Mouse (Mus musculus) hindbrain, embryonic 16.5 days (tissue): ENCODE measurements around the gene Stk32b. TPM values are rescaled to one million over a fixed set of nuclear protein-coding genes. Genes with fewer than 3 reads are reported as not detected.

ENCODE experiments used
- ATAC-seq: fragments of 200-750 bp; cut with Nextera tagmentation; 2 replicates; pipeline ENCODE4 v1.8.0; 2017; ENCODE audit warnings: moderate TSS enrichment, moderate library complexity
- H3K27ac ChIP-seq: fragments of 300-500 bp; sonication (generic); 2 replicates; pipeline ENCODE4 v1.5.1; 2014; ENCODE audit warnings: low read depth, mild to moderate bottlenecking, control low read depth, low read length, moderate library complexity
- H3K27me3 ChIP-seq: fragments of 300-500 bp; sonication (generic); replicated peaks from 2 replicates; pipeline ENCODE4 v1.6.1; 2014; ENCODE audit warnings: low read length; ENCODE audit not compliant: control insufficient read depth, insufficient read depth
- H3K36me3 ChIP-seq: fragments of 300-500 bp; sonication (generic); 2 replicates; pipeline ENCODE4 v1.6.1; 2014; ENCODE audit warnings: mild to moderate bottlenecking, low read length, moderate library complexity, mixed read lengths; ENCODE audit not compliant: control insufficient read depth, insufficient read depth
- H3K4me1 ChIP-seq: fragments of 300-500 bp; sonication (generic); 2 replicates; pipeline ENCODE4 v1.6.1; 2014; ENCODE audit warnings: low read depth, low read length; ENCODE audit not compliant: control insufficient read depth, insufficient read depth
- H3K4me2 ChIP-seq: fragments of 300-500 bp; sonication (generic); 2 replicates; pipeline ENCODE4 v1.6.1; 2014; ENCODE audit warnings: mild to moderate bottlenecking, low read length, control low read depth, moderate library complexity
- H3K4me3 ChIP-seq: fragments of 300-500 bp; sonication (generic); 2 replicates; pipeline ENCODE4 v1.5.1; 2014; ENCODE audit warnings: mild to moderate bottlenecking, low read length, control low read depth, moderate library complexity
- H3K9ac ChIP-seq: fragments of 300-500 bp; sonication (generic); 2 replicates; pipeline ENCODE4 v1.6.1; 2014; ENCODE audit warnings: low read depth, mild to moderate bottlenecking, control low read depth, low read length, moderate library complexity
- H3K9me3 ChIP-seq: fragments of 300-500 bp; sonication (generic); 2 replicates; pipeline ENCODE4 v1.6.1; 2014; ENCODE audit warnings: mild to moderate bottlenecking, low read length, moderate library complexity; ENCODE audit not compliant: control insufficient read depth
- WGBS: fragments of 180-500 bp; shearing (Covaris S2); extraction: QIAGEN DNeasy Blood & Tissue Kit; methylation state at CpG from one replicate; pipeline ENCODE4 v1.1.7; 2014; 5-methylcytosine and 5-hydroxymethylcytosine counted together
- polyA plus RNA-seq: library from polyadenylated mRNA; unstranded; fragments of >200 nt; fragmentation: Nextera tagmentation; extraction: Ambion mirVana; gene quantifications from 2 replicates; pipeline ENCODE4 v1.2.1, GENCODE M21; 2015

Stk32b gene
- polyA plus RNA-seq, 1 experiment from 2014 or later: 32.8 TPM

GRCm38 (mm10) chr5:37730781-37731180 is 13.8 kb upstream of the Stk32b start:
- Histone ChIP-seq H3K36me3 (no peaks in the 10 kb centered on the region), H3K9me3 (no peaks in the 10 kb centered on the region), H3K9ac (no peak overlapping the region), H3K27ac (no peak overlapping the region), H3K4me3 (no peak overlapping the region), H3K27me3 (no peaks in the 10 kb centered on the region), H3K4me2 (no peak overlapping the region), H3K4me1 (no peaks in the 10 kb centered on the region)
- ATAC-seq: no peak
- 96% methylated on average over 2 of the region's 2 CpGs for WGBS

- H3K4me1 ChIP-seq: peaks cover 2% of the 10 kb centered on the region; the same call in 1 of the 2 replicates
- 70% methylated on average over 4 of the region's 4 CpGs for WGBS
- no peaks in the 10 kb centered on the region for H3K36me3 ChIP-seq
- no peak overlapping the region for H3K4me2 ChIP-seq
- no peak overlapping the region for H3K4me3 ChIP-seq
- H3K27me3 ChIP-seq: no peaks in the 10 kb centered on the region
- no peak overlapping the region for H3K9ac ChIP-seq
- ATAC-seq: no peak
- no peaks in the 10 kb centered on the region for H3K9me3 ChIP-seq
- no peak overlapping the region for H3K27ac ChIP-seq
Observed at GRCm38 (mm10) chr5:37725220-37725886, 8.4 kb upstream of the Stk32b start.

GRCm38 (mm10) chr5:37720670-37721069 is 3.7 kb upstream of the Stk32b start:
- WGBS: 23% methylated on average over 6 of the region's 6 CpGs

GRCm38 (mm10) chr5:37717384-37717963 is 503 bp upstream of the Stk32b start:
- Histone ChIP-seq H3K4me3 (peak overlapping the region; percentile 58), H3K36me3 (no peaks in the 10 kb centered on the region), H3K9me3 (no peaks in the 10 kb centered on the region), H3K4me1 (no peaks in the 10 kb centered on the region), H3K27me3 (peaks cover 4% of the 10 kb centered on the region), H3K9ac (peak overlapping the region; percentile 78), H3K27ac (peak overlapping the region; percentile 81), H3K4me2 (peak overlapping the region; percentile 79)
- under 1% methylated on average over 13 of the region's 14 CpGs for WGBS
- ATAC-seq: peak; percentile 70

More at GRCm38 (mm10) chr5:37720670-37721069, 3.7 kb upstream of the Stk32b start:
- ATAC-seq: no peak
- H3K27ac ChIP-seq: no peak overlapping the region
- no peaks in the 10 kb centered on the region for H3K9me3 ChIP-seq
- no peak overlapping the region for H3K4me3 ChIP-seq
- no peaks in the 10 kb centered on the region for H3K36me3 ChIP-seq
- peaks cover 4% of the 10 kb centered on the region for H3K27me3 ChIP-seq
- peaks cover 2% of the 10 kb centered on the region; the same call in 1 of the 2 replicates for H3K4me1 ChIP-seq
- H3K4me2 ChIP-seq: no peak overlapping the region
- H3K9ac ChIP-seq: no peak overlapping the region

- ATAC-seq: no peak
- Histone ChIP-seq H3K9ac (no peak overlapping the region), H3K4me1 (no peaks in the 10 kb centered on the region), H3K36me3 (no peaks in the 10 kb centered on the region), H3K4me2 (no peak overlapping the region), H3K9me3 (no peaks in the 10 kb centered on the region; the same call in 1 of the 2 replicates), H3K4me3 (no peak overlapping the region), H3K27me3 (no peaks in the 10 kb centered on the region), H3K27ac (no peak overlapping the region)
- 90% methylated on average over 5 of the region's 5 CpGs for WGBS
Observed at GRCm38 (mm10) chr5:37709257-37709904, 7.6 kb downstream of the Stk32b start.

GRCm38 (mm10) chr5:37708124-37708523 is 8.8 kb downstream of the Stk32b start:
- Histone ChIP-seq H3K4me1 (no peaks in the 10 kb centered on the region), H3K4me2 (no peak overlapping the region), H3K9ac (no peak overlapping the region), H3K36me3 (no peaks in the 10 kb centered on the region), H3K9me3 (no peaks in the 10 kb centered on the region; the same call in 1 of the 2 replicates), H3K27ac (no peak overlapping the region), H3K4me3 (no peak overlapping the region), H3K27me3 (no peaks in the 10 kb centered on the region)
- WGBS: 74% methylated on average over 3 of the region's 3 CpGs
- ATAC-seq: no peak

GRCm38 (mm10) chr5:37704962-37705361 is 12.0 kb downstream of the Stk32b start:
- H3K9me3 ChIP-seq: no peaks in the 10 kb centered on the region; the same call in 1 of the 2 replicates
- WGBS: 80% methylated on average over 2 of the region's 2 CpGs
- no peak overlapping the region for H3K27ac ChIP-seq
- no peak overlapping the region for H3K4me2 ChIP-seq
- no peak overlapping the region for H3K4me3 ChIP-seq
- no peak overlapping the region for H3K9ac ChIP-seq
- no peaks in the 10 kb centered on the region for H3K36me3 ChIP-seq
- ATAC-seq: no peak
- no peaks in the 10 kb centered on the region for H3K27me3 ChIP-seq
- H3K4me1 ChIP-seq: no peaks in the 10 kb centered on the region

- Histone ChIP-seq H3K36me3 (no peaks in the 10 kb centered on the region), H3K9me3 (no peaks in the 10 kb centered on the region), H3K27me3 (no peaks in the 10 kb centered on the region), H3K4me2 (peak overlapping the region; percentile 30), H3K4me1 (peaks cover 5% of the 10 kb centered on the region; the same call in 1 of the 2 replicates), H3K27ac (no peak overlapping the region), H3K4me3 (no peak overlapping the region), H3K9ac (no peak overlapping the region)
- WGBS: 59% methylated on average over 12 of the region's 12 CpGs
- peak; percentile 60 for ATAC-seq
Observed at GRCm38 (mm10) chr5:37699757-37700156, 17.2 kb downstream of the Stk32b start.

GRCm38 (mm10) chr5:37697286-37697685 is 19.7 kb downstream of the Stk32b start:
- Histone ChIP-seq H3K27me3 (no peaks in the 10 kb centered on the region), H3K9me3 (no peaks in the 10 kb centered on the region), H3K4me2 (no peak overlapping the region), H3K4me3 (no peak overlapping the region), H3K27ac (no peak overlapping the region), H3K36me3 (no peaks in the 10 kb centered on the region), H3K4me1 (peaks cover 5% of the 10 kb centered on the region; the same call in 1 of the 2 replicates), H3K9ac (no peak overlapping the region)
- no peak for ATAC-seq
- 90% methylated on average over 7 of the region's 7 CpGs for WGBS
